In genomic region chr15:85712565-85713168, GRCm38 (mm10) we compare ENCODE assay signal across 9 mouse cellular contexts. TPM values are rescaled to one million over a fixed set of nuclear protein-coding genes. Genes with fewer than 3 reads are reported as not detected.
DNase-seq lines count a peak whose midpoint lies in the region; ATAC-seq lines count a peak whose summit lies in the region.
"Had no signal": no experiment of that assay in that cellular context is flagged by ENCODE, and none has a peak within 500 bp of the region (broad histone marks: within the 10 kb centered on the region; RNA-seq: fewer than 3 reads in every experiment).

No protein-coding gene starts in this region.

- 0 out of 2 replicates have a peak, but pooled peaks cover 6% of the 10 kb centered on the region for H3K27me3 ChIP-seq in hindbrain, embryonic 11.5 days (ENCODE audit: control insufficient read depth, insufficient read depth, low read length)
- no peaks in the 10 kb centered on the region; the same call in 1 of the 2 replicates for H3K27me3 ChIP-seq in hindbrain, embryonic 16.5 days (replicated peaks; ENCODE audit: control insufficient read depth, insufficient read depth, low read length)
- H3K27me3 ChIP-seq in embryonic facial prominence, embryonic 11.5 days (ENCODE audit: control insufficient read depth, insufficient read depth, low read length) = no peaks in the 10 kb centered on the region

- H3K36me3 ChIP-seq in hindbrain, embryonic 11.5 days (ENCODE audit: control insufficient read depth, insufficient read depth, low read length) = no peaks in the 10 kb centered on the region
- H3K36me3 ChIP-seq in hindbrain, embryonic 16.5 days (ENCODE audit: control insufficient read depth, insufficient read depth, low read length) = no peaks in the 10 kb centered on the region
- no peaks in the 10 kb centered on the region for H3K36me3 ChIP-seq in embryonic facial prominence, embryonic 11.5 days (replicated peaks; ENCODE audit: control insufficient read depth, insufficient read depth, low read depth, low read length)

- H3K4me3 ChIP-seq in hindbrain, embryonic 11.5 days (ENCODE audit: low read depth, low read length) = no peak overlapping the region
- no peak overlapping the region for H3K4me3 ChIP-seq in hindbrain, embryonic 16.5 days (ENCODE audit: low read length)
- no peak overlapping the region for H3K4me3 ChIP-seq in embryonic facial prominence, embryonic 11.5 days (ENCODE audit: low read depth, low read length)
- H3K4me3 ChIP-seq: limb, embryonic 13.5 days had no signal

- no peak for ATAC-seq in hindbrain, embryonic 11.5 days (ENCODE audit: low FRiP score)
- no peak for ATAC-seq in hindbrain, embryonic 16.5 days
- ATAC-seq in embryonic facial prominence, embryonic 11.5 days (replicated peaks; ENCODE audit: insufficient number of reproducible peaks, low FRiP score, low TSS enrichment, low read depth) = no peak
- no peak for ATAC-seq in megakaryocyte, adult 5-6 weeks (ENCODE audit: poor library complexity, severe bottlenecking)

- no peaks in the 10 kb centered on the region for H3K9me3 ChIP-seq in hindbrain, embryonic 11.5 days (ENCODE audit: control insufficient read depth, low read length)
- H3K9me3 ChIP-seq in hindbrain, embryonic 16.5 days (ENCODE audit: control insufficient read depth, low read length) = no peaks in the 10 kb centered on the region
- H3K9me3 ChIP-seq in embryonic facial prominence, embryonic 11.5 days (replicated peaks; ENCODE audit: control insufficient read depth, low read length) = no peaks in the 10 kb centered on the region
- H3K9me3 ChIP-seq: limb, embryonic 13.5 days had no signal

- peak; percentile 59 for DNase-seq in hindbrain, embryonic 11.5 days (ENCODE audit: low spot score)
- DNase-seq in thymus, postnatal 0 days (ENCODE audit: low spot score) = peak; percentile 60
- no peak for DNase-seq in thymus, adult 18-20 months
- DNase-seq in embryonic facial prominence, embryonic 11.5 days (ENCODE audit: low spot score) = peak; percentile 69
- DNase-seq in left cerebral cortex, adult 9 months (ENCODE audit: low spot score in 2 of 2) = no peak
- DNase-seq in heart, adult 8-10 months (ENCODE audit: low spot score) = no peak

- no peaks in the 10 kb centered on the region for H3K4me1 ChIP-seq in hindbrain, embryonic 11.5 days (replicated peaks; ENCODE audit: control insufficient read depth, insufficient read depth, low read length)
- peaks cover 13% of the 10 kb centered on the region for H3K4me1 ChIP-seq in hindbrain, embryonic 16.5 days (ENCODE audit: control insufficient read depth, insufficient read depth, low read depth, low read length)
- H3K4me1 ChIP-seq in embryonic facial prominence, embryonic 11.5 days (ENCODE audit: control insufficient read depth, insufficient read depth, low read length) = no peaks in the 10 kb centered on the region

- H3K4me2 ChIP-seq in hindbrain, embryonic 11.5 days (replicated peaks; ENCODE audit: low read depth, low read length) = no peak overlapping the region
- H3K4me2 ChIP-seq in hindbrain, embryonic 16.5 days (ENCODE audit: low read length) = no peak overlapping the region
- H3K4me2 ChIP-seq in embryonic facial prominence, embryonic 11.5 days (ENCODE audit: low read depth, low read length) = no peak overlapping the region
- H3K4me2 ChIP-seq: limb, embryonic 13.5 days had no signal

- 36% methylated on average over 5 of the region's 5 CpGs for WGBS in hindbrain, embryonic 11.5 days
- 36% methylated on average over 5 of the region's 5 CpGs for whole genome bisulfite sequencing in hindbrain, embryonic 16.5 days
- WGBS in embryonic facial prominence, embryonic 11.5 days = 32% methylated on average over 5 of the region's 5 CpGs

- no peak overlapping the region for H3K27ac ChIP-seq in hindbrain, embryonic 11.5 days (ENCODE audit: low read depth, low read length)
- H3K27ac ChIP-seq in hindbrain, embryonic 16.5 days (ENCODE audit: low read depth, low read length) = no peak overlapping the region
- H3K27ac ChIP-seq in embryonic facial prominence, embryonic 11.5 days (replicated peaks; ENCODE audit: low read depth, low read length) = no peak overlapping the region
- H3K27ac ChIP-seq: limb, embryonic 13.5 days had no signal

- no peak overlapping the region for H3K9ac ChIP-seq in hindbrain, embryonic 11.5 days (ENCODE audit: low read depth, low read length)
- H3K9ac ChIP-seq in hindbrain, embryonic 16.5 days (ENCODE audit: low read depth, low read length) = no peak overlapping the region
- no peak overlapping the region for H3K9ac ChIP-seq in embryonic facial prominence, embryonic 11.5 days (replicated peaks; ENCODE audit: low read length)
- H3K9ac ChIP-seq: limb, embryonic 13.5 days had no signal

RNA-seq across cellular contexts. Expression of gene Ppara, which starts 22.1 kb away (rescaled TPM):
- polyA plus RNA-seq in hindbrain, embryonic 11.5 days (2014; fragmentation: Nextera tagmentation; extraction: Ambion mirVana) = 0.49 and 1.5 TPM in 2 replicates
- 2.7 and 2.9 TPM in 2 replicates for polyA plus RNA-seq in hindbrain, embryonic 16.5 days (2015; fragmentation: Nextera tagmentation; extraction: Ambion mirVana)
- 0.48 and 0.72 TPM in 2 replicates for polyA plus RNA-seq in thymus, postnatal 0 days (2015; fragmentation: Nextera tagmentation; extraction: Ambion mirVana)
- 0.28 and 1.4 TPM in 2 replicates for polyA plus RNA-seq in embryonic facial prominence, embryonic 11.5 days (2014; fragmentation: Nextera tagmentation; extraction: Ambion mirVana)
- total RNA-seq in megakaryocyte, adult 5-6 weeks (2015) = not detected in 2 replicates
- not detected in 2 replicates for total RNA-seq in megakaryocyte, adult 5-6 weeks (2017)
- total RNA-seq in heart, adult 8-10 months (2022) = 10 to 100 TPM; 50.2 to 79.0 (median 59.5) TPM

Comparison
In these comparisons a context has a peak if more than half of its experiments do, and no peak if none do; other contexts are left out.
1. DNase-seq: peak in hindbrain, embryonic 11.5 days (single experiment), thymus, postnatal 0 days (single experiment) and embryonic facial prominence, embryonic 11.5 days (single experiment); none in thymus, adult 18-20 months (0 of 2), left cerebral cortex, adult 9 months (0 of 2) and heart, adult 8-10 months (single experiment).